Mouse (Mus musculus) c-Kit-positive CD71-positive TER-119-negative erythroid progenitor cells, embryonic 14.5 days (primary cell): ENCODE measurements around the gene Mrm3.

Experiments used
- DNase-seq: peaks from one replicate; pipeline ENCODE4 v3.0.0-alpha.2; 2013; ENCODE audit warnings: low read depth

The Mrm3 gene

GRCm38 (mm10) chr11:76290367-76290766, 46.9 kb downstream of the Mrm3 start:
- no peak for DNase-seq

GRCm38 (mm10) chr11:76291960-76292359, 48.4 kb downstream of the Mrm3 start:
- DNase-seq: no peak

GRCm38 (mm10) chr11:76292398-76292797, 48.9 kb downstream of the Mrm3 start:
- DNase-seq: no peak

- DNase-seq: no peak
Measured at GRCm38 (mm10) chr11:76292831-76293230, 49.3 kb downstream of the Mrm3 start.

GRCm38 (mm10) chr11:76294078-76294477, 50.6 kb downstream of the Mrm3 start:
- no peak for DNase-seq

GRCm38 (mm10) chr11:76294836-76295235, 51.3 kb downstream of the Mrm3 start:
- no peak for DNase-seq

GRCm38 (mm10) chr11:76297252-76297651, 53.7 kb downstream of the Mrm3 start:
- DNase-seq: no peak

- no peak for DNase-seq
Measured at GRCm38 (mm10) chr11:76298457-76299000, 55.0 kb downstream of the Mrm3 start.
